Mouse (Mus musculus): Measurements from ENCODE around the gene Tmem256.

GRCm38 (mm10) chr11:69789431-69789830 lies 48.9 kb upstream of the Tmem256 start:
- no peak for TF ChIP-seq CTCF (IDR thresholded peaks at IDR 0.05; ENCODE audit: low read depth, low read length)
- TF ChIP-seq TAL1 (conservative IDR thresholded peaks at IDR 0.05; ENCODE audit: low read depth, low read length) = no peak
